In genomic region chr10:66552919-66553318, GRCm38 (mm10) we compare ENCODE assay signal across 9 mouse cellular contexts.
A peak's percentile ranks its signal among the peaks of the same experiment; 100 is the strongest.
DNase-seq lines count a peak whose midpoint lies in the region; ATAC-seq and TF ChIP-seq lines count a peak whose summit lies in the region.
"Had no signal": no experiment of that assay in that cellular context is flagged by ENCODE, and none has a peak within 500 bp of the region (broad histone marks: within the 10 kb centered on the region; RNA-seq: fewer than 3 reads in every experiment).

No protein-coding gene starts in this region.

- no peak overlapping the region for H3K9ac ChIP-seq in forebrain, embryonic 14.5 days (ENCODE audit: low read length)
- no peak overlapping the region for H3K9ac ChIP-seq in limb, embryonic 14.5 days (ENCODE audit: low read depth, low read length, severe bottlenecking)
- H3K9ac ChIP-seq: limb, embryonic 12.5 days had no signal

- no peaks in the 10 kb centered on the region for H3K36me3 ChIP-seq in forebrain, embryonic 14.5 days (ENCODE audit: control insufficient read depth, insufficient read depth, low read length)
- no peaks in the 10 kb centered on the region for H3K36me3 ChIP-seq in forebrain, embryonic 10.5 days (replicated peaks)
- H3K36me3 ChIP-seq in limb, embryonic 14.5 days (ENCODE audit: control insufficient read depth, insufficient read depth, low read length): no peaks in the 10 kb centered on the region
- H3K36me3 ChIP-seq in limb, embryonic 10.5 days: no peaks in the 10 kb centered on the region
- H3K36me3 ChIP-seq: limb, embryonic 12.5 days had no signal

- H3K27ac ChIP-seq in forebrain, embryonic 14.5 days (ENCODE audit: low read depth, low read length): no peak overlapping the region
- no peak overlapping the region for H3K27ac ChIP-seq in forebrain, embryonic 10.5 days
- H3K27ac ChIP-seq in limb, embryonic 14.5 days (replicated peaks; ENCODE audit: low read depth, low read length): no peak overlapping the region
- H3K27ac ChIP-seq in limb, embryonic 10.5 days: no peak overlapping the region
- H3K27ac ChIP-seq: limb, embryonic 12.5 days had no signal

- WGBS in forebrain, embryonic 14.5 days: 46% methylated on average over 3 of the region's 3 CpGs
- WGBS in forebrain, embryonic 10.5 days: 82% methylated on average over 3 of the region's 3 CpGs
- WGBS in limb, embryonic 14.5 days: 52% methylated on average over 3 of the region's 3 CpGs
- 81% methylated on average over 3 of the region's 3 CpGs for WGBS in limb, embryonic 10.5 days

- DNase-seq in forebrain, embryonic 14.5 days (ENCODE audit: low spot score): peak; percentile 51
- DNase-seq in forebrain, embryonic 10.5 days (ENCODE audit: extremely low spot score, low spot score): no peak
- DNase-seq in limb, embryonic 14.5 days (ENCODE audit: low spot score): no peak
- no peak for DNase-seq in limb, embryonic 10.5 days (ENCODE audit: low spot score)
- DNase-seq in NIH3T3 (ENCODE audit: low read depth): peak; percentile 7
- peak; percentile 38 for DNase-seq in kidney, postnatal 14 days
- no peak for DNase-seq in left cerebral cortex, postnatal 25 days (ENCODE audit: low spot score in 2 of 2)
- no peak for DNase-seq in urinary bladder, adult 18-20 months (ENCODE audit: low spot score in 2 of 2)

- no peaks in the 10 kb centered on the region for H3K27me3 ChIP-seq in forebrain, embryonic 14.5 days (replicated peaks; ENCODE audit: control insufficient read depth, insufficient read depth, low read length)
- H3K27me3 ChIP-seq in forebrain, embryonic 10.5 days (ENCODE audit: poor library complexity, severe bottlenecking): peaks cover 71% of the 10 kb centered on the region
- H3K27me3 ChIP-seq in limb, embryonic 14.5 days (ENCODE audit: control insufficient read depth, insufficient read depth, low read length): no peaks in the 10 kb centered on the region
- H3K27me3 ChIP-seq in limb, embryonic 10.5 days (ENCODE audit: low read depth, poor library complexity, severe bottlenecking): no peaks in the 10 kb centered on the region

- no peak overlapping the region for H3K4me2 ChIP-seq in forebrain, embryonic 14.5 days (ENCODE audit: low read length)
- H3K4me2 ChIP-seq in limb, embryonic 14.5 days (replicated peaks; ENCODE audit: low read depth, low read length, severe bottlenecking): no peak overlapping the region
- H3K4me2 ChIP-seq: limb, embryonic 12.5 days had no signal

- intact Hi-C loops in left cerebral cortex, postnatal 25 days (cut with DNase I): no loop called here

- no peaks in the 10 kb centered on the region; the same call in 1 of the 2 replicates for H3K4me1 ChIP-seq in forebrain, embryonic 14.5 days (ENCODE audit: control insufficient read depth, insufficient read depth, low read length)
- peaks cover 3% of the 10 kb centered on the region for H3K4me1 ChIP-seq in forebrain, embryonic 10.5 days
- peaks cover 5% of the 10 kb centered on the region; the same call in 1 of the 2 replicates for H3K4me1 ChIP-seq in limb, embryonic 14.5 days (ENCODE audit: control insufficient read depth, insufficient read depth, low read length)
- peaks cover 12% of the 10 kb centered on the region for H3K4me1 ChIP-seq in limb, embryonic 10.5 days

- H3K4me3 ChIP-seq in forebrain, embryonic 14.5 days (ENCODE audit: low read depth, low read length): no peak overlapping the region
- H3K4me3 ChIP-seq in forebrain, embryonic 10.5 days: no peak overlapping the region
- H3K4me3 ChIP-seq in limb, embryonic 14.5 days (replicated peaks; ENCODE audit: low read length): no peak overlapping the region
- H3K4me3 ChIP-seq in limb, embryonic 10.5 days: no peak overlapping the region
- H3K4me3 ChIP-seq: limb, embryonic 12.5 days had no signal

- peak; percentile 44; the same call in 1 of the 2 replicates for ATAC-seq in forebrain, embryonic 14.5 days
- 0 out of 2 replicates have a peak, but pooled peaks have one; percentile 37 for ATAC-seq in limb, embryonic 14.5 days (ENCODE audit: low FRiP score, low read depth)

- H3K9me3 ChIP-seq in forebrain, embryonic 14.5 days (replicated peaks; ENCODE audit: control insufficient read depth, low read length): no peaks in the 10 kb centered on the region
- H3K9me3 ChIP-seq in forebrain, embryonic 10.5 days: no peaks in the 10 kb centered on the region
- H3K9me3 ChIP-seq in limb, embryonic 14.5 days (ENCODE audit: control insufficient read depth, low read length): no peaks in the 10 kb centered on the region
- H3K9me3 ChIP-seq in limb, embryonic 10.5 days (replicated peaks): no peaks in the 10 kb centered on the region
- H3K9me3 ChIP-seq: limb, embryonic 12.5 days had no signal

- no peak for TF ChIP-seq POLR2A in limb, embryonic 14.5 days (IDR thresholded peaks at IDR 0.05; ENCODE audit: borderline replicate concordance, extremely low read depth, insufficient read depth, insufficient read length)

Comparison
In these comparisons a context has a peak if more than half of its experiments do, and no peak if none do; other contexts are left out.
1. DNase-seq: peak in forebrain, embryonic 14.5 days (single experiment), NIH3T3 (single experiment) and kidney, postnatal 14 days (single experiment); none in forebrain, embryonic 10.5 days (single experiment), limb, embryonic 14.5 days (single experiment), limb, embryonic 10.5 days (single experiment), left cerebral cortex, postnatal 25 days (0 of 2) and urinary bladder, adult 18-20 months (0 of 2).